Mouse (Mus musculus): ENCODE measurements around the gene Mycbp2.

- no peak for TF ChIP-seq POLR2A (IDR thresholded peaks at IDR 0.05; ENCODE audit: borderline replicate concordance, extremely low read depth, low read depth, low read length)
- TF ChIP-seq CTCF (IDR thresholded peaks at IDR 0.05; ENCODE audit: insufficient read depth, low read length) = no peak
Measured at GRCm38 (mm10) chr14:103085840-103086533, 260.6 kb downstream of the Mycbp2 start.
